ENCODE assay signal across 32 mouse cellular contexts in the genomic region with DNA sequence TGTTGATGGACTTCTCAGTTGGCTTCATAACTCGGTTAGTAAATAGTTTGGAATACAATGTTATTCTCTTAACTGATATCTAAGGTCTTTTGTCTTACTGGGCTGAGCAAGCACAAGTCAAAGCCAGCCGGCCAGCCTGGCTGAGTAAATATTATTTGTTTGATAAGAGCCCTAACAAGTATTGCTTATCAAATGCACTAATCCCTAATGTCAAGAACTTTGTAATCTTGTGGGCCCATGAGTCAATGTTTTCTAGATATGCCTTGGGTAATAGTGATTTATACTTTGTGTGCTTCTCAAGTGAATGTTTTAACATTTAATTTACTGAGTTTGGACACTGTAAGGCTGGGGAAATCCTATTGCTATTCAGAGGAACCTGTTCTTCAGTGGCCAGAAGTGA. TPM values are rescaled to one million over a fixed set of nuclear protein-coding genes. Genes with fewer than 3 reads are reported as not detected.
DNase-seq lines count a peak whose midpoint lies in the region; ATAC-seq and TF ChIP-seq lines count a peak whose summit lies in the region.
"Had no signal": no experiment of that assay in that cellular context is flagged by ENCODE, and none has a peak within 500 bp of the region (broad histone marks: within the 10 kb centered on the region; RNA-seq: fewer than 3 reads in every experiment).

No protein-coding gene starts in this region.

- no peak overlapping the region for H3K4me2 ChIP-seq in stomach, embryonic 14.5 days (replicated peaks; ENCODE audit: low read depth, low read length)
- H3K4me2 ChIP-seq in stomach, postnatal 0 days (replicated peaks; ENCODE audit: low read depth) = no peak overlapping the region
- H3K4me2 ChIP-seq: forebrain, embryonic 13.5 days; hindbrain, embryonic 15.5 days; lung, embryonic 14.5 days; midbrain, embryonic 12.5 days; neural tube, embryonic 12.5 days had no signal

- TF ChIP-seq CTCF in stomach, postnatal 0 days (IDR thresholded peaks at IDR 0.05; ENCODE audit: low read depth) = no peak

- no peaks in the 10 kb centered on the region for H3K4me1 ChIP-seq in stomach, embryonic 14.5 days (ENCODE audit: control insufficient read depth, insufficient read depth, low read length)
- no peaks in the 10 kb centered on the region for H3K4me1 ChIP-seq in stomach, postnatal 0 days (replicated peaks; ENCODE audit: control insufficient read depth, insufficient read depth)
- H3K4me1 ChIP-seq: forebrain, embryonic 13.5 days; hindbrain, embryonic 10.5 days; hindbrain, embryonic 15.5 days; neural tube, embryonic 12.5 days had no signal

- DNase-seq in lung, adult 18-20 months = peak; percentile 9 to 41
- no peak for DNase-seq in lung, postnatal 4 days
- peak; percentile 50 for DNase-seq in ovary, adult 18-20 months (ENCODE audit: low spot score)
- DNase-seq in ovary, postnatal 10 days (ENCODE audit: low spot score) = no peak
- peak; percentile 61 for DNase-seq in stomach, postnatal 0 days (ENCODE audit: low spot score)
- DNase-seq in T-cell, adult 2 months (ENCODE audit: low spot score) = no peak
- DNase-seq: adrenal gland, postnatal 10 days; B cell, adult 2 months; cerebellum, adult 11 months; cerebellum, adult 9-10 months; cerebellum, postnatal 36 days; gastrocnemius, postnatal 14 days; heart, postnatal 14 days; kidney, adult 8-10 months; layer of hippocampus, adult 9-11 months; liver; lung, embryonic 14.5 days; right cerebral cortex, postnatal 25 days; thymus, postnatal 4 days had no signal

- 46% methylated on average over 2 of the region's 2 CpGs for WGBS in stomach, embryonic 14.5 days
- WGBS in stomach, postnatal 0 days = 40% methylated on average over 2 of the region's 2 CpGs

- H3K4me3 ChIP-seq in stomach, embryonic 14.5 days (ENCODE audit: low read depth, low read length) = no peak overlapping the region
- no peak overlapping the region for H3K4me3 ChIP-seq in stomach, postnatal 0 days (ENCODE audit: low read depth, low read length)
- H3K4me3 ChIP-seq: forebrain, embryonic 13.5 days; hindbrain, embryonic 10.5 days; hindbrain, embryonic 15.5 days; midbrain, embryonic 12.5 days; myocyte; neural tube, embryonic 12.5 days had no signal

- H3K9ac ChIP-seq in stomach, embryonic 14.5 days (replicated peaks; ENCODE audit: low read depth, low read length) = no peak overlapping the region
- H3K9ac ChIP-seq in stomach, postnatal 0 days (ENCODE audit: low read length) = no peak overlapping the region
- H3K9ac ChIP-seq: forebrain, embryonic 13.5 days; hindbrain, embryonic 15.5 days; lung, embryonic 14.5 days; midbrain, embryonic 12.5 days; neural tube, embryonic 12.5 days had no signal

- ATAC-seq in stomach, embryonic 14.5 days (ENCODE audit: insufficient number of reproducible peaks, insufficient read depth, low FRiP score, low read depth) = peak; percentile 65; the same call in 1 of the 2 replicates
- ATAC-seq in stomach, postnatal 0 days (ENCODE audit: low FRiP score, low TSS enrichment) = peak; percentile 77
- ATAC-seq: forebrain, embryonic 13.5 days; inflammation-experienced regulatory T-cells, adult 6 months had no signal

- H3K9me3 ChIP-seq in stomach, embryonic 14.5 days (ENCODE audit: control insufficient read depth, low read depth, low read length) = no peaks in the 10 kb centered on the region
- no peaks in the 10 kb centered on the region for H3K9me3 ChIP-seq in stomach, postnatal 0 days (ENCODE audit: control insufficient read depth, low read length)
- H3K9me3 ChIP-seq: forebrain, embryonic 13.5 days; hindbrain, embryonic 10.5 days; hindbrain, embryonic 15.5 days; midbrain, embryonic 12.5 days; neural tube, embryonic 12.5 days had no signal

- no peak for TF ChIP-seq EP300 in stomach, postnatal 0 days (optimal IDR thresholded peaks at IDR 0.05)

- H3K27ac ChIP-seq in stomach, embryonic 14.5 days (ENCODE audit: low read length) = no peak overlapping the region
- no peak overlapping the region for H3K27ac ChIP-seq in stomach, postnatal 0 days (replicated peaks)
- H3K27ac ChIP-seq: forebrain, embryonic 13.5 days; hindbrain, embryonic 10.5 days; hindbrain, embryonic 15.5 days; kidney, postnatal 0 days; midbrain, embryonic 12.5 days; neural tube, embryonic 12.5 days had no signal

- H3K36me3 ChIP-seq in stomach, embryonic 14.5 days (ENCODE audit: control insufficient read depth, insufficient read depth, low read length) = no peaks in the 10 kb centered on the region
- H3K36me3 ChIP-seq in stomach, postnatal 0 days (ENCODE audit: control insufficient read depth, insufficient read depth, low read length) = no peaks in the 10 kb centered on the region
- H3K36me3 ChIP-seq: hindbrain, embryonic 10.5 days; hindbrain, embryonic 15.5 days; midbrain, embryonic 12.5 days; neural tube, embryonic 12.5 days had no signal

- H3K27me3 ChIP-seq in stomach, embryonic 14.5 days (ENCODE audit: control insufficient read depth, insufficient read depth, low read length) = no peaks in the 10 kb centered on the region
- H3K27me3 ChIP-seq in stomach, postnatal 0 days (ENCODE audit: control insufficient read depth, insufficient read depth, low read length) = no peaks in the 10 kb centered on the region
- H3K27me3 ChIP-seq: forebrain, embryonic 13.5 days; hindbrain, embryonic 15.5 days; midbrain, embryonic 12.5 days; neural tube, embryonic 12.5 days had no signal

RNA-seq across cellular contexts. Expression of gene Serpina10, which starts 32.8 kb away (rescaled TPM):
- 0.12 and 0.18 TPM in 2 replicates for polyA plus RNA-seq in stomach, embryonic 14.5 days (2014; fragmentation: Nextera tagmentation; extraction: Ambion mirVana)
- 0.10 and 0.13 TPM in 2 replicates for polyA plus RNA-seq in stomach, postnatal 0 days (2015; fragmentation: Nextera tagmentation; extraction: Ambion mirVana)
- polyA plus RNA-seq: forebrain, embryonic 13.5 days; heart, embryonic 14.5 days; hindbrain, embryonic 10.5 days; inflammation-experienced regulatory T-cells, adult 6 months; lung, embryonic 14.5 days; midbrain, embryonic 12.5 days; myocyte; testis, adult 2 months had no signal

RNA-seq across cellular contexts. Expression of gene Serpina6, which starts 58.6 kb away (rescaled TPM):
- polyA plus RNA-seq in stomach, embryonic 14.5 days (2014; fragmentation: Nextera tagmentation; extraction: Ambion mirVana) = 2.0 and 35.1 TPM in 2 replicates
- 0.22 TPM in 1 of 2 replicates, not detected in the other for polyA plus RNA-seq in stomach, postnatal 0 days (2015; fragmentation: Nextera tagmentation; extraction: Ambion mirVana)
- polyA plus RNA-seq: forebrain, embryonic 13.5 days; hindbrain, embryonic 10.5 days; inflammation-experienced regulatory T-cells, adult 6 months; large intestine, adult 2 months; midbrain, embryonic 12.5 days; midbrain, postnatal 0 days had no signal

Comparison
In these comparisons a context has a peak if more than half of its experiments do, and no peak if none do; other contexts are left out.
1. DNase-seq: peak in lung, adult 18-20 months (2 of 2), ovary, adult 18-20 months (single experiment) and stomach, postnatal 0 days (single experiment); none in lung, postnatal 4 days (0 of 2), ovary, postnatal 10 days (single experiment) and T-cell, adult 2 months (single experiment).